Mouse (Mus musculus) c-Kit-negative CD71-positive TER-119-positive erythroid progenitor cells, embryonic 14.5 days (primary cell): ENCODE results near the gene H2-Ob.
"Not testable (repeated sequence)": the region's sequence is repeated elsewhere in the genome, so short reads cannot be mapped to it uniquely, and the experiment has no call there.

ENCODE experiments used
- DNase-seq: peaks from one replicate; pipeline ENCODE4 v3.0.0-alpha.2; 2013; ENCODE audit warnings: low read depth, low spot score

H2-Ob gene

GRCm38 (mm10) chr17:34207456-34207855 lies 31.2 kb upstream of the H2-Ob start:
- no peak for DNase-seq

DNA sequence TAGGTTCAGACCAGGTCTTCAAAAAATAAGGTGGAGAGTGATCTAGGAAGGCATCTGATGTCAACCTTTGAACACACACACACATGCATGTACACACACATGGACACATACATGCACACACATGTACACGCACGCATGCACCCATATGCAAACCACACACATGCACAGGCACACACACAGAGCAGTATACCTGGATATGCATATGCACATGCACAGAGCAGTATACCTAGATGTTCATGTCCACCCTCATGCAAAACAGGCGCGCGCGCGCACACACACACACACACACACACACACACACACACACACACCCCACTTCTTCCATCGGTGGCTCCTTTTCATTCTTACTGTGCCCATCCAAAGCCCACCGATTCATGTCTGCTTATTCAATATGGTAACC lies 30.8 kb upstream of the H2-Ob start:
- no peak for DNase-seq

DNA sequence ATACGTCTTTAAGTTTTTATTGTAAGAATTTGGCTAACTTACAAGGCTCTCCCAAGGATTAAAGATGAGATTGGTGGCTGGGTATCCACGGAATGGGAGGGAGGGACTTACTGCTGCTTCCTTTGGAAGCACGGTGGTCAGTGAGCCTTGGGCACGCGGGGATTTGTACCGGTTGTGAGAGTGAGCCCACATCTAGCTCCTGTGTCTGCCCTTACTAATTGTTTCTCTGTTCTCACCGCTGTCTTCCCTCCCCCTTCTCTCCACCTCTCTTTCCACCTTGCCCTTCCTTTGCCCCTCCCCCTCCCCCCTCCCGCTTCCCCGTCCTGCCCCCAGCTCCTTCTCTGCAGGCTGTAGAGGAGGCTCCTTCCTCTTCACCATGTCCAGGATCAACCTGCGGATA lies 30.3 kb upstream of the H2-Ob start:
- DNase-seq, result no peak

GRCm38 (mm10) chr17:34209680-34210079 lies 29.0 kb upstream of the H2-Ob start:
- no peak for DNase-seq

GRCm38 (mm10) chr17:34210599-34210998 lies 28.1 kb upstream of the H2-Ob start:
- no peak for DNase-seq

- DNase-seq, result no peak
Measured at GRCm38 (mm10) chr17:34211746-34212365, 26.8 kb upstream of the H2-Ob start.

DNA sequence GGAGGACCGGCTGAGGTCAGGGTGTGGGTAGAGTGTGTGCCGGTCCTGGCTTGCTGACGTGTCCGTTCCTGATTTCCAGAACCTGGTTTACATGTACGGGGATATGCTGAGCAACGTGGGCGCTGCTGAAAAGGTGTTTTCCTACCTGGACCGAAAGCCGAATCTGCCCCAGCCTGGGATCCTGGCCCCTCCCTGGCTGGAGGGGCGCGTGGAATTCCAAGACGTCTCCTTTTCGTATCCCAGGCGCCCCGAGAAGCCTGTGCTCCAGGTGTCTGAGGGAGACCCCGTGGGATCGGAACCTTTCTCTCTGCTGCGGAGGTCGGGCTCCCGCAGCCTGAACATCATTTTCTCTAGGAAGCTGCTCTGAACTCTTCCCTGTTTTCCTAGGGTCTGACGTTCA lies 24.8 kb upstream of the H2-Ob start:
- DNase-seq, result no peak

- DNase-seq, result no peak
Measured at GRCm38 (mm10) chr17:34215176-34215575, 23.5 kb upstream of the H2-Ob start.

- DNase-seq, result no peak
Measured at GRCm38 (mm10) chr17:34217216-34217928, 21.3 kb upstream of the H2-Ob start.

GRCm38 (mm10) chr17:34217986-34218385 lies 20.7 kb upstream of the H2-Ob start:
- no peak for DNase-seq

GRCm38 (mm10) chr17:34218675-34219074 lies 20.0 kb upstream of the H2-Ob start:
- DNase-seq, result no peak

DNA sequence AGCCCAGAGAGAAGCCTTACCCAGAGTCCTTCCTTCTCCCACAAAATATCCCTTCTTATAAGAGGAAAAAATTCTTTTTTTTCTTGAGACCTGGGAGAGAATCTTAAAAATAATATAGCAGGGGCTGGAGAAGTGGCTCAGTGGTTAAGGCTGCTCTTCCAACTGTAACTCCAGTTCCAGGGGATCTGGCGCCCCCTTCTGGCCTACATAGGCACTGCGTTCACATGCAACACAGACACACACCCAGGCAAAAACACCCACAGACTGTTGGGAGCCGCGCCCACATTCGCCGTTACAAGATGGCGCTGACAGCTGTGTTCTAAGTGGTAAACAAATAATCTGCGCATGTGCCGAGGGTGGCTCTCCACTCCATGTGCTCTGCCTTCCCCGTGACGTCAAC lies 19.6 kb upstream of the H2-Ob start:
- DNase-seq, result not testable (repeated sequence)

GRCm38 (mm10) chr17:34219801-34220200 lies 18.9 kb upstream of the H2-Ob start:
- DNase-seq, result not testable (repeated sequence)

DNA sequence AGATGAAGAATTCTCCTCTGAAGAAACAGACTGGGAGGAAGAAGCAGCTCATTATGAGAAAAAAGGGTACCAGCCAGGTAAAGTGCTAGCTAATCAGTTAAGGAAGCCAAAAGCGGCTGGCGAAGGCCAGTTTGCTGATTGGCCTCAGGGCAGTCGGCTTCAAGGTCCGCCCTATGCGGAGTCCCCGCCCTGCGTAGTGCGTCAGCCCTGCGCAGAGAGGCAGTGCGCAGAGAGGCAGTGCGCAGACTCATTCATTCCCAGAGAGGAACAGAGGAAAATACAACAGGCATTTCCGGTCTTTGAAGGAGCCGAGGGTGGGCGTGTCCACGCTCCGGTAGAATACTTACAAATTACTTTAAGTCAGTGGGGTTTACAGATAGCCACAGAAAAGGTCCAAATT lies 18.3 kb upstream of the H2-Ob start:
- DNase-seq, result not testable (repeated sequence)

DNA sequence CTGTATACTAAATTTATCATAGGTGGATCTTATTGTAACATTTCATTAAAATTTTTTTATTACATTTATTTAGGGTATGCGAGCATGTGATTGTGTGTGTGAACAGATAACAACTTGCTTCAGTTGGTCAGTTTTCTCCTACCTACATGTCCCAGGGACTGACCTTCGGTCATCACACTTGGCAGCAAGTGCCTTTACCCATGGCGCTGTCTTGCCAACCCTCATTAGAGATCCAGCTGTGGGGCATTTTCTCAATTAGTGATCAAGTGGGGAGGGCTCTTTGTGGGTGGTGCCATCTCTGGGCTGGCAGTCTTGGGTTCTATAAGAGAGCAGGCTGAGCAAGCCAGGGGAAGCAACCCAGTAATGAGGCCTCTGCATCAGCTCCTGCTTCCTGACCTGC lies 13.9 kb upstream of the H2-Ob start:
- no peak for DNase-seq

GRCm38 (mm10) chr17:34225426-34225825 lies 13.3 kb upstream of the H2-Ob start:
- no peak for DNase-seq

DNA sequence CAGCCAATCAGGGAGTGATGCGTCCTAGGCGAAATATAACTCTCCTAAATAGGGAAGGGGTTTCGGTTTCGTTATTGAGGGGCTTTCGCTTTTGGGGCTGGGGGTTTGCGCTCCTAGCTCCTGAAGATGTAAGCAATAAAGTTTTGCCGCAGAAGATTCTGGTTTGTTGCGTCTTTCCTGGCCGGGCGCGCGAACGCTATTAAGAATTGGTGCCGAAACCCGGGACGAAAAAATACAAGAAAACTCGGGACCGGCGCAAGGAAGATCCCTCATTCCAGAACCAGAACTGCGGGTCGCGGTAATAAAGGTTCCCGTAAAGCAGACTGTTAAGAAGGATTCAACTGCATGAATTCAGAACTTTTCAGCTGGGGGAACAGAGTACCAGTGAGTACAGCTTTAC lies 12.8 kb upstream of the H2-Ob start:
- not testable (repeated sequence) for DNase-seq

GRCm38 (mm10) chr17:34230971-34231370 lies 7.7 kb upstream of the H2-Ob start:
- DNase-seq, result not testable (repeated sequence)

- not testable (repeated sequence) for DNase-seq
Measured at GRCm38 (mm10) chr17:34232021-34232420, 6.7 kb upstream of the H2-Ob start.

DNA sequence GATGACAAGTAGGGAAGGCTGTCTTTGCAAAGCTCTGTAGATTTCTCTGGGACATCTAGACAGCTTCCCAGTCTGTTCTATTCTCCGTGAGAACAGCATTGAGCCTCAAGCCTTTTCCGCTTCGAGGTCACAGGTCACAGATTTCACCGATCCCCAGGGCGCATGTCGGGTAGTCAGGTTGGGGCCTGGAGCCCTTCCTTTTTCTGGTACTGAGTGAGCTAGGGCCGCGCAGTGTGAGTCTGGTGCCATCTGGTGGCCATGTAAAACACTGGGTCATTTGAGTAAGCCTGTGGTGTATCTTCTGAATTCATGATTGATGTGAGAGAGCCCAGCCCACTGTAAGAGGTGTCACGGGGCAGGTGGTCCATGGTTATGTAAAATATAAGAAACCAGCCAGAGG lies 3.8 kb upstream of the H2-Ob start:
- DNase-seq, result no peak

- DNase-seq, result no peak
Measured at GRCm38 (mm10) chr17:34236691-34237090, 2.0 kb upstream of the H2-Ob start.

- no peak for DNase-seq
Measured at GRCm38 (mm10) chr17:34237741-34238140, 962 bp upstream of the H2-Ob start.

GRCm38 (mm10) chr17:34239601-34240041 lies 918 bp downstream of the H2-Ob start:
- DNase-seq, result no peak
